Mouse (Mus musculus) urinary bladder, postnatal 25 days (tissue): ENCODE measurements around the gene Htra3.

ENCODE experiments used
- DNase-seq: peaks from one replicate; pipeline ENCODE4 v3.0.0; 2022; ENCODE audit warnings: low spot score

Htra3 gene

GRCm38 (mm10) chr5:35611900-35612299 lies 67.7 kb downstream of the Htra3 start:
- DNase-seq = no peak

- no peak for DNase-seq
Observed at GRCm38 (mm10) chr5:35611170-35611569, 68.4 kb downstream of the Htra3 start.

- DNase-seq = no peak
Observed at GRCm38 (mm10) chr5:35610381-35610780, 69.2 kb downstream of the Htra3 start.

GRCm38 (mm10) chr5:35609971-35610370 lies 69.6 kb downstream of the Htra3 start:
- DNase-seq = no peak

GRCm38 (mm10) chr5:35609381-35609780 lies 70.2 kb downstream of the Htra3 start:
- DNase-seq = no peak

- DNase-seq = no peak
Observed at GRCm38 (mm10) chr5:35608559-35608958, 71.0 kb downstream of the Htra3 start.

- no peak for DNase-seq
Observed at GRCm38 (mm10) chr5:35607784-35608183, 71.8 kb downstream of the Htra3 start.

GRCm38 (mm10) chr5:35606800-35607199 lies 72.8 kb downstream of the Htra3 start:
- DNase-seq = no peak

GRCm38 (mm10) chr5:35605355-35605754 lies 74.2 kb downstream of the Htra3 start:
- no peak for DNase-seq
